ENCODE assay signal across 8 mouse cellular contexts in the genomic region with DNA sequence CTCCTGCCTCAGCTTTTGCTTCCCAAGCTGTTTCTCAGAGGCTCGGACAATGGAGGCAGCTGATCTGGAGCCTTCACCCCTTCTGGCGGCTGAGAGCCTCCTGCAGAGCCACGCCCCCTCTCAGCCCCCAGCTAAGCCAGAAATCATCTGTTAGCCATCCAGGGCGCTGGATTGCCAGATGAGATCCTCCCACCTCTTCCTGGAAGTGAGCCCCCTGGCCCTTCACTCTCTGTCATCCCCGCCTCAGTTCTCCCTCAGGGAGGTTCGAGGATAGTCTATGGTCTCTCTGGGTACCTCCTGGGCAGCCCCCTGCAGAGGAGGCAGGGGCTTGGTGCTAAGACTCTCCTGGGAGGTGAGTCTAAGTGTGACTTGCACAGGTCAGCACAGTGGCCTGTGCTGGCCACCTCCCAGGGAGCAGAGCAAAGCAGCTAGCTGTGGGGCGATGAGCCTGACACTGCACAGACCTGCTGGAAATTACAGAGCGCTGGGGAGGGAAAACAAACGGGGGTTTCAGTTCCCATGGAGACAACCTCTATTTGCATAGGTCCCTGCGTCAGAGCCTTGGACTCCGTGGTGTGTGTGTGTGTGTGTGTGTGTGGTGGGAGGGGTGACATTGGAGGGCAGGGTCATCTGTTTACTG. TPM values are rescaled to one million over a fixed set of nuclear protein-coding genes. Genes with fewer than 3 reads are reported as not detected.
DNase-seq lines count a peak whose midpoint lies in the region; ATAC-seq and TF ChIP-seq lines count a peak whose summit lies in the region.

No protein-coding gene starts in this region.

- no peaks in the 10 kb centered on the region for H3K9me3 ChIP-seq in forebrain, embryonic 13.5 days (replicated peaks)
- H3K9me3 ChIP-seq in hindbrain, embryonic 11.5 days (ENCODE audit: control insufficient read depth, low read length), result no peaks in the 10 kb centered on the region
- H3K9me3 ChIP-seq in stomach, embryonic 14.5 days (ENCODE audit: control insufficient read depth, low read depth, low read length), result no peaks in the 10 kb centered on the region

- H3K4me2 ChIP-seq in forebrain, embryonic 13.5 days, result peak overlapping the region; percentile 51
- H3K4me2 ChIP-seq in hindbrain, embryonic 11.5 days (replicated peaks; ENCODE audit: low read depth, low read length), result peak overlapping the region; percentile 42
- peak overlapping the region; percentile 31 for H3K4me2 ChIP-seq in stomach, embryonic 14.5 days (replicated peaks; ENCODE audit: low read depth, low read length)

- peak; percentile 52 to 84 for DNase-seq in spleen, adult 2 months (ENCODE audit: low read depth in 1 of 2, low spot score in 2 of 2)
- DNase-seq in spleen, postnatal 10 days (ENCODE audit: low spot score in 2 of 2), result no peak
- DNase-seq in hindbrain, embryonic 11.5 days (ENCODE audit: low spot score), result peak; percentile 81
- DNase-seq in lung, postnatal 36 days, result peak; percentile 41
- no peak for DNase-seq in frontal cortex, postnatal 25 days (ENCODE audit: low spot score in 2 of 2)
- no peak for DNase-seq in left cerebral cortex, adult 2 months (ENCODE audit: extremely low spot score in 1 of 2, low spot score in 2 of 2)

- H3K27ac ChIP-seq in spleen, adult 2 months (ENCODE audit: insufficient read depth, low read length), result peak overlapping the region; percentile 24
- H3K27ac ChIP-seq in forebrain, embryonic 13.5 days, result peak overlapping the region; percentile 62
- H3K27ac ChIP-seq in hindbrain, embryonic 11.5 days (ENCODE audit: low read depth, low read length), result peak overlapping the region; percentile 89
- H3K27ac ChIP-seq in stomach, embryonic 14.5 days (ENCODE audit: low read length), result peak overlapping the region; percentile 79
- H3K27ac ChIP-seq in left cerebral cortex, adult 2 months, result no peak overlapping the region

- peak overlapping the region; percentile 52 for H3K9ac ChIP-seq in forebrain, embryonic 13.5 days
- peak overlapping the region; percentile 49 for H3K9ac ChIP-seq in hindbrain, embryonic 11.5 days (ENCODE audit: low read depth, low read length)
- H3K9ac ChIP-seq in stomach, embryonic 14.5 days (replicated peaks; ENCODE audit: low read depth, low read length), result no peak overlapping the region

- TF ChIP-seq POLR2A in spleen, adult 2 months (IDR thresholded peaks at IDR 0.05; ENCODE audit: low read depth, low read length), result no peak

- H3K4me1 ChIP-seq in spleen, adult 2 months (ENCODE audit: control insufficient read depth, insufficient read depth, insufficient read length), result peaks cover 44% of the 10 kb centered on the region; the same call in 1 of the 2 replicates
- peaks cover 15% of the 10 kb centered on the region for H3K4me1 ChIP-seq in forebrain, embryonic 13.5 days
- H3K4me1 ChIP-seq in hindbrain, embryonic 11.5 days (replicated peaks; ENCODE audit: control insufficient read depth, insufficient read depth, low read length), result peaks cover 13% of the 10 kb centered on the region
- H3K4me1 ChIP-seq in stomach, embryonic 14.5 days (ENCODE audit: control insufficient read depth, insufficient read depth, low read length), result peaks cover 40% of the 10 kb centered on the region

- no peaks in the 10 kb centered on the region for H3K36me3 ChIP-seq in spleen, adult 2 months (ENCODE audit: control insufficient read depth, insufficient read depth, low read length)
- no peaks in the 10 kb centered on the region for H3K36me3 ChIP-seq in forebrain, embryonic 13.5 days (ENCODE audit: poor library complexity, severe bottlenecking)
- no peaks in the 10 kb centered on the region for H3K36me3 ChIP-seq in hindbrain, embryonic 11.5 days (ENCODE audit: control insufficient read depth, insufficient read depth, low read length)
- no peaks in the 10 kb centered on the region for H3K36me3 ChIP-seq in stomach, embryonic 14.5 days (ENCODE audit: control insufficient read depth, insufficient read depth, low read length)

- H3K27me3 ChIP-seq in spleen, adult 2 months (ENCODE audit: control insufficient read depth, insufficient read depth, low read length), result no peaks in the 10 kb centered on the region
- no peaks in the 10 kb centered on the region for H3K27me3 ChIP-seq in forebrain, embryonic 13.5 days
- H3K27me3 ChIP-seq in hindbrain, embryonic 11.5 days (ENCODE audit: control insufficient read depth, insufficient read depth, low read length), result no peaks in the 10 kb centered on the region
- no peaks in the 10 kb centered on the region for H3K27me3 ChIP-seq in stomach, embryonic 14.5 days (ENCODE audit: control insufficient read depth, insufficient read depth, low read length)

- intact Hi-C loops in left cerebral cortex, adult 2 months (cut with DNase I), result no loop called here

- peak; percentile 75; the same call in 1 of the 2 replicates for ATAC-seq in forebrain, embryonic 13.5 days
- ATAC-seq in hindbrain, embryonic 11.5 days (ENCODE audit: low FRiP score), result peak; percentile 82
- peak; percentile 64 for ATAC-seq in stomach, embryonic 14.5 days (ENCODE audit: insufficient number of reproducible peaks, insufficient read depth, low FRiP score, low read depth)

- 18% methylated on average over 11 of the region's 11 CpGs for WGBS in spleen, adult 2 months
- 1% methylated on average over 11 of the region's 11 CpGs for WGBS in forebrain, embryonic 13.5 days
- 1% methylated on average over 11 of the region's 11 CpGs for WGBS in hindbrain, embryonic 11.5 days
- WGBS in stomach, embryonic 14.5 days, result 3% methylated on average over 11 of the region's 11 CpGs

- TF ChIP-seq CTCF in spleen, adult 2 months (IDR thresholded peaks at IDR 0.05; ENCODE audit: extremely low read depth, insufficient read depth, insufficient read length, insufficient replicate concordance), result no peak
- TF ChIP-seq CTCF in left cerebral cortex, adult 2 months (IDR thresholded peaks at IDR 0.05), result no peak

- no peak overlapping the region for H3K4me3 ChIP-seq in spleen, adult 2 months (ENCODE audit: extremely low read depth, insufficient read depth, insufficient read length)
- H3K4me3 ChIP-seq in forebrain, embryonic 13.5 days, result peak overlapping the region; percentile 17; the same call in 1 of the 2 replicates
- H3K4me3 ChIP-seq in hindbrain, embryonic 11.5 days (ENCODE audit: low read depth, low read length), result peak overlapping the region; percentile 17
- H3K4me3 ChIP-seq in stomach, embryonic 14.5 days (ENCODE audit: low read depth, low read length), result no peak overlapping the region
- no peak overlapping the region for H3K4me3 ChIP-seq in left cerebral cortex, adult 2 months

RNA-seq across cellular contexts. Expression of a gene that starts 22.7 kb away (rescaled TPM):
- polyA plus RNA-seq in spleen, adult 2 months (2012; rRNA removed), result 135 and 194 TPM in 2 replicates
- polyA plus RNA-seq in forebrain, embryonic 13.5 days (2015; fragmentation: Nextera tagmentation; extraction: Ambion mirVana), result 0.14 TPM in 1 of 2 replicates, not detected in the other
- polyA plus RNA-seq in hindbrain, embryonic 11.5 days (2014; fragmentation: Nextera tagmentation; extraction: Ambion mirVana), result 0.17 and 0.31 TPM in 2 replicates
- 0.46 and 0.52 TPM in 2 replicates for polyA plus RNA-seq in stomach, embryonic 14.5 days (2014; fragmentation: Nextera tagmentation; extraction: Ambion mirVana)
- not detected for total RNA-seq in left cerebral cortex, adult 2 months (2021)

RNA-seq across cellular contexts. Expression of a gene that starts 43.1 kb away (rescaled TPM):
- polyA plus RNA-seq in spleen, adult 2 months (2012; rRNA removed), result 1.3 and 2.2 TPM in 2 replicates
- not detected in 2 replicates for polyA plus RNA-seq in forebrain, embryonic 13.5 days (2015; fragmentation: Nextera tagmentation; extraction: Ambion mirVana)
- polyA plus RNA-seq in hindbrain, embryonic 11.5 days (2014; fragmentation: Nextera tagmentation; extraction: Ambion mirVana), result 0.50 and 1.1 TPM in 2 replicates
- polyA plus RNA-seq in stomach, embryonic 14.5 days (2014; fragmentation: Nextera tagmentation; extraction: Ambion mirVana), result 2.4 and 2.5 TPM in 2 replicates
- 1 to 10 TPM in 1 of 2 experiments, under 1 TPM in 1; 0.19 to 1.1 TPM for total RNA-seq in left cerebral cortex, adult 2 months (2021)

Comparison
In these comparisons a context has a peak if more than half of its experiments do, and no peak if none do; other contexts are left out.
1. DNase-seq: peak in spleen, adult 2 months (2 of 2), hindbrain, embryonic 11.5 days (single experiment) and lung, postnatal 36 days (single experiment); none in spleen, postnatal 10 days (0 of 2), frontal cortex, postnatal 25 days (0 of 2) and left cerebral cortex, adult 2 months (0 of 2).
2. H3K4me3 ChIP-seq: peak in forebrain, embryonic 13.5 days (single experiment) and hindbrain, embryonic 11.5 days (single experiment); none in spleen, adult 2 months (single experiment), stomach, embryonic 14.5 days (single experiment) and left cerebral cortex, adult 2 months (single experiment).
3. RNA of a gene that starts 22.7 kb away (polyA plus RNA-seq): 135 to 194 TPM in spleen, adult 2 months; 0.46 to 0.52 TPM in stomach, embryonic 14.5 days, 0.17 to 0.31 TPM in hindbrain, embryonic 11.5 days and 0.14 TPM in forebrain, embryonic 13.5 days; every median in the first group is over 10 times any median in the second.
4. Peak in every context shown above with its lines, with median percentiles within 50 percentile points of each other: ATAC-seq and H3K4me2 ChIP-seq.